Mouse (Mus musculus): ENCODE data around the gene Tssk6.

Tssk6 gene

GRCm38 (mm10) chr8:69902163-69903062 lies at the start of gene Tssk6, which contains the start of the genes Ndufa13 and Yjefn3:
Gene Tssk6 (plus strand): TSS chr8:69902184.
Gene Ndufa13 (minus strand): TSS chr8:69902558.
Gene Yjefn3 (minus strand): TSS chr8:69902712.
- TF ChIP-seq GATA4 (IDR thresholded peaks at IDR 0.05; ENCODE audit: insufficient replicate concordance, low read length), result no peak

DNA sequence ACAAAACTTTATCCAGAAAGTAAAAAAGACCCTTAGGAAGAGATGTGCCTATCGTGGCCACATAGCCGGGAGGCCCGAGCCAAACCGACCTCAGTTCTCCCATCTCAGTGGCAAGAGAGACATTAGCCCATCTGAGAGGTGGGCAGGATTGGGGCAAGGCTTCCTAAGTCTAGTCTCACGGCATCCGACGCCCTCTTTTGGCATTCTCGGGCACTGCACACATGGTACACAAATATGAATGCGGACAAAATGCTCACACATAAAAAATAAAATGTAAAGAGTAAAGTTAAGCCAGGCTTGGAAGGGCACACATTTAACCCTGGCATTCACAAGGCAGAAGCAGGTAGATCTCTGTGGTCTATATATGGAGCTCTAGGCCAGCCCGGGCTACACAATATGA lies 48.1 kb upstream of the Tssk6 start:
- TF ChIP-seq GATA4 (IDR thresholded peaks at IDR 0.05; ENCODE audit: insufficient replicate concordance, low read length), result no peak

- TF ChIP-seq GATA4 (IDR thresholded peaks at IDR 0.05; ENCODE audit: insufficient replicate concordance, low read length), result no peak
These were observed 41.2 kb upstream of the Tssk6 start for GRCm38 (mm10) chr8:69860807-69861206.

DNA sequence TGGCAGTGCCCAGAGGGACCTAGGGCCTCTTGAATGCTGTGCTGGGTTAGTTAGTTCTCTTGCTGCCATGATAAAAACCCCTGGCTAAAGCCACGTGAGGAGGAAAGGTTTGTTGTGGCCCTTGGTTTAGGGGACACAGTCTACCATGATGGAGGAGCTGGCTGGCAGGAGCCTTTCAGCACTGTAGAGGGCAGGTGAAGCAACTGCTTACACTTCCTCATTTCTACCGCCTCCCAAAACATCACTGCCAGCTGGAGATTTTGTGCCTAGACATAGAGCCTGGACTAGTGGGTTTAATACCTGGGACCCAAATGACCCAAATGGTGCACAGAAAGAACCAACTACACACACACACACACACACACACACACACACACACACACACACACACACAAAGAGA lies 40.7 kb upstream of the Tssk6 start:
- TF ChIP-seq GATA4 (IDR thresholded peaks at IDR 0.05; ENCODE audit: insufficient replicate concordance, low read length), result no peak

GRCm38 (mm10) chr8:69863387-69864020 lies 38.5 kb upstream of the Tssk6 start:
- no peak for TF ChIP-seq GATA4 (IDR thresholded peaks at IDR 0.05; ENCODE audit: insufficient replicate concordance, low read length)

GRCm38 (mm10) chr8:69864180-69864579 lies 37.8 kb upstream of the Tssk6 start:
- no peak for TF ChIP-seq GATA4 (IDR thresholded peaks at IDR 0.05; ENCODE audit: insufficient replicate concordance, low read length)

GRCm38 (mm10) chr8:69867696-69868326 lies 34.2 kb upstream of the Tssk6 start:
- TF ChIP-seq GATA4 (IDR thresholded peaks at IDR 0.05; ENCODE audit: insufficient replicate concordance, low read length), result no peak

DNA sequence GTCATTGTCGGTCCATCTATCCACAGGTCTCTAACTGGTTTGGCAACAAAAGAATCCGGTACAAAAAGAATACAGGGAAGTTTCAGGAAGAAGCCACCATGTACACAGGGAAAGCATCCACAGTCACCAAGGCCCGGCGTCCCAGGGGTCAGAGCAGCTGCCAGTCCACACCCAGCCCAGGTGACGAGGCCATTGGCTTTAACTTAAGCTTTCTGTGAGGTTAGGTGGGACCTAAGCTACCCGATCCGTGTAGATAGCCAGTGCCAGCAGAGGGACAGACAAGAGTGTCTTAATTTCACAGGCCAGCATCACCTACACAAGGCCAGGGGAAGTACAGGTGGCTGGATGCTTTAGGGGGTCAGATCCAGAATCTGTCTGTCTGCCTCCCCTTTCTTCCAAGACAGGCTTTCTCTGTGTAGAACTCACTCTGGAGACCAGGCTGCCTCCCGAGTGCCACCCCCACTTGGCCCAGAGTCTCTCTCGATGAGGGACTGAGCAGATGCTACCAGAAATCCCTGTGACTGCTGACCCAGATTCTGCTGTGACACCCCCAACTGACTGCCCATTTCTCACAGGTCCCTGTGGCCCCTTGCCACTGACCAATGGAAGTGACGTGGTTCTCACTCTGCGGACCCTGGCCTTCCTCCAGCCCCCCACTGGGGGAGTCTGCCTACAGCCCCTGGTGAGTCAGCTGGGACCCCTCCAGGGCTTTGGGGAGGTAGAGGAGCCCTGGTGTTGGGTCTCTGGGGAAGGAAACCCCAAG lies 31.8 kb upstream of the Tssk6 start:
- no peak for TF ChIP-seq GATA4 (IDR thresholded peaks at IDR 0.05; ENCODE audit: insufficient replicate concordance, low read length)

- TF ChIP-seq GATA4 (IDR thresholded peaks at IDR 0.05; ENCODE audit: insufficient replicate concordance, low read length), result no peak
These were observed 31.1 kb upstream of the Tssk6 start for GRCm38 (mm10) chr8:69870907-69871306.

- TF ChIP-seq GATA4 (IDR thresholded peaks at IDR 0.05; ENCODE audit: insufficient replicate concordance, low read length), result no peak
These were observed 27.8 kb upstream of the Tssk6 start for GRCm38 (mm10) chr8:69874155-69874554.

DNA sequence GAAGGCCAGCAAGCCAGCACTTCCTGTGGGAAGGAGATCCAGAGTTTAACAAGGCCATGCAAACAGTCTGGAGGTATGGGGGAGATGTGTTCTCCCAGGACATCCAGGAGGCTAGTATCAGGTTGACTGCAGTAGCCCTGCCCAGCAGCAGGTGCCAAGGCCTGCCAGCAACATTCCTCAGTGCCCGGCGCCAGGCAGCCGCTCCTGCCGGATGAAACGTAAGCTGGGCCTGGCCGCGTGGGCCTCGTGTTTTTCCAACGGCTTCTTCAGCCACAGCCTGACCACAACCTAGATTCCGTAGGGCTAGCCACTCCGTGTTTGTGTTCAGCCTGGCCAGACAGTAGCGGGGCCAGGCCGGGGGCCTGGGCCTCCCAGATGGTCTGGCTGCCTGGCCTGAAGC lies 27.3 kb upstream of the Tssk6 start:
- no peak for TF ChIP-seq GATA4 (IDR thresholded peaks at IDR 0.05; ENCODE audit: insufficient replicate concordance, low read length)

- no peak for TF ChIP-seq GATA4 (IDR thresholded peaks at IDR 0.05; ENCODE audit: insufficient replicate concordance, low read length)
These were observed 25.9 kb upstream of the Tssk6 start for GRCm38 (mm10) chr8:69876097-69876496.

GRCm38 (mm10) chr8:69876967-69877366 lies 25.0 kb upstream of the Tssk6 start:
- no peak for TF ChIP-seq GATA4 (IDR thresholded peaks at IDR 0.05; ENCODE audit: insufficient replicate concordance, low read length)

DNA sequence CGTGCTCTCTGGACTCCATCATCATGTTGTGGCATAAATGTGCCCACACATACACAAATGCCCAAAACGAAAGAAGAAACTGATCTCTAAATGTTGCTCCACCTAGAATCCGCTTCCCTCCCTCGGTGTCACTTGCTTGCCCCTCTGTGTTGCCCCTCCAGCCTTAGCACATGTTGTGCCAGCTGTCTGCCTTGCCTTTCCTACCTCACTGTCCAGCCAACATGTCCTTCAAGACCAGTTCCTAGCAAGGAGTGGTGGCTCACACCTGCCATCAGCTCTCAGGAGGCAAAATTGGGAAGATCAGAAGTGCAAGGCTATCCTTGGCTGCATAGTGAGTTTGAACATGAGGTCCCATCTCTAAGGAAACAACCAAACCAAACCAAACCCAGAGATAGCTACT lies 24.6 kb upstream of the Tssk6 start:
- no peak for TF ChIP-seq GATA4 (IDR thresholded peaks at IDR 0.05; ENCODE audit: insufficient replicate concordance, low read length)

- no peak for TF ChIP-seq GATA4 (IDR thresholded peaks at IDR 0.05; ENCODE audit: insufficient replicate concordance, low read length)
These were observed 24.0 kb upstream of the Tssk6 start for GRCm38 (mm10) chr8:69877992-69878391.
